Mouse (Mus musculus) embryonic facial prominence, embryonic 14.5 days (tissue): Measurements from ENCODE around the gene Cpa4. TPM values are rescaled to one million over a fixed set of nuclear protein-coding genes. Genes with fewer than 3 reads are reported as not detected.

ENCODE experiments used
- polyA plus RNA-seq: library from polyadenylated mRNA; unstranded; fragments of >200 nt; fragmentation: Nextera tagmentation; extraction: Ambion mirVana; gene quantifications from 2 replicates; pipeline ENCODE4 v1.2.1, GENCODE M21; 2014

The Cpa4 gene
- polyA plus RNA-seq, 1 experiment from 2014 or later: 3.4 TPM

Other genes with a start within 250 kb of the Cpa4 start
- 52.8 and 60.5 TPM in 2 replicates for gene Zc3hc1, start 177.3 kb upstream of the Cpa4 start, polyA plus RNA-seq
- gene Klhdc10, start 166.5 kb upstream of the Cpa4 start, polyA plus RNA-seq: 43.7 and 44.7 TPM in 2 replicates
- 31.0 and 36.9 TPM in 2 replicates for gene Tmem209, start 58.6 kb upstream of the Cpa4 start, polyA plus RNA-seq
- 0.51 TPM in 1 of 2 replicates, not detected in the other for gene Ssmem1, start 58.5 kb upstream of the Cpa4 start, polyA plus RNA-seq
- gene Cpa2, start 26.8 kb upstream of the Cpa4 start, polyA plus RNA-seq: 3.3 and 4.5 TPM in 2 replicates
- gene Cpa5, start 42.6 kb downstream of the Cpa4 start, polyA plus RNA-seq: 0.92 and 1.3 TPM in 2 replicates
- 1.3 and 1.7 TPM in 2 replicates for gene Cpa1, start 70.8 kb downstream of the Cpa4 start, polyA plus RNA-seq
- 38.6 and 44.3 TPM in 2 replicates for gene Cep41, start 125.4 kb downstream of the Cpa4 start, polyA plus RNA-seq
- gene Mest, start 155.2 kb downstream of the Cpa4 start, polyA plus RNA-seq: 2,046 and 2,257 TPM in 2 replicates